Mouse (Mus musculus): Measurements from ENCODE around the gene Zap70.
A peak's percentile ranks its signal among the peaks of the same experiment; 100 is the strongest.

Gene Zap70

GRCm38 (mm10) chr1:36784365-36785134 is 23.0 kb downstream of the Zap70 start:
- no peaks in the 10 kb centered on the region for H3K36me3 ChIP-seq (ENCODE audit: insufficient read depth, low read length)
- peaks cover 27% of the 10 kb centered on the region for H3K4me1 ChIP-seq (replicated peaks; ENCODE audit: low read depth, low read length)
- peak overlapping the region; percentile 68 for H3K4me3 ChIP-seq (replicated peaks; ENCODE audit: low read length)
- peaks cover 4% of the 10 kb centered on the region; the same call in 1 of the 2 replicates for H3K9me3 ChIP-seq (ENCODE audit: low read length)
- H3K27me3 ChIP-seq (ENCODE audit: insufficient read depth, low read length) = peaks cover 22% of the 10 kb centered on the region
- TF ChIP-seq POU5F1 (IDR thresholded peaks at IDR 0.05; ENCODE audit: borderline replicate concordance, low read length) (no peak), CTCF (conservative IDR thresholded peaks at IDR 0.05; ENCODE audit: low read length) (peak; percentile 72), NANOG (IDR thresholded peaks at IDR 0.05; ENCODE audit: borderline replicate concordance, low read length) (no peak)

- peaks cover 22% of the 10 kb centered on the region for H3K27me3 ChIP-seq (ENCODE audit: insufficient read depth, low read length)
- H3K4me3 ChIP-seq (replicated peaks; ENCODE audit: low read length) = peak overlapping the region; percentile 68
- peaks cover 5% of the 10 kb centered on the region; the same call in 1 of the 2 replicates for H3K36me3 ChIP-seq (ENCODE audit: insufficient read depth, low read length)
- peaks cover 4% of the 10 kb centered on the region; the same call in 1 of the 2 replicates for H3K9me3 ChIP-seq (ENCODE audit: low read length)
- H3K4me1 ChIP-seq (replicated peaks; ENCODE audit: low read depth, low read length) = peaks cover 32% of the 10 kb centered on the region
- TF ChIP-seq CTCF (conservative IDR thresholded peaks at IDR 0.05; ENCODE audit: low read length) = no peak; the same call in 1 of the 2 replicates
- TF ChIP-seq POU5F1 (IDR thresholded peaks at IDR 0.05; ENCODE audit: borderline replicate concordance, low read length) = no peak
- no peak for TF ChIP-seq NANOG (IDR thresholded peaks at IDR 0.05; ENCODE audit: borderline replicate concordance, low read length)
Measured at GRCm38 (mm10) chr1:36785238-36785641, 23.6 kb downstream of the Zap70 start.

- TF ChIP-seq CTCF (conservative IDR thresholded peaks at IDR 0.05; ENCODE audit: low read length) = peak; percentile 89
- no peak for TF ChIP-seq POU5F1 (IDR thresholded peaks at IDR 0.05; ENCODE audit: borderline replicate concordance, low read length)
- TF ChIP-seq NANOG (IDR thresholded peaks at IDR 0.05; ENCODE audit: borderline replicate concordance, low read length) = no peak
- peaks cover 15% of the 10 kb centered on the region for H3K36me3 ChIP-seq (ENCODE audit: insufficient read depth, low read length)
- H3K27me3 ChIP-seq (ENCODE audit: insufficient read depth, low read length) = peaks cover 14% of the 10 kb centered on the region
- peaks cover 4% of the 10 kb centered on the region; the same call in 1 of the 2 replicates for H3K9me3 ChIP-seq (ENCODE audit: low read length)
- H3K4me1 ChIP-seq (replicated peaks; ENCODE audit: low read depth, low read length) = peaks cover 39% of the 10 kb centered on the region
- no peak overlapping the region for H3K4me3 ChIP-seq (replicated peaks; ENCODE audit: low read length)
Measured at GRCm38 (mm10) chr1:36786377-36786776, 24.8 kb downstream of the Zap70 start.

- Histone ChIP-seq H3K9me3 (ENCODE audit: low read length) (peaks cover 4% of the 10 kb centered on the region; the same call in 1 of the 2 replicates), H3K27me3 (ENCODE audit: insufficient read depth, low read length) (peaks cover 14% of the 10 kb centered on the region), H3K4me3 (replicated peaks; ENCODE audit: low read length) (no peak overlapping the region), H3K36me3 (ENCODE audit: insufficient read depth, low read length) (peaks cover 45% of the 10 kb centered on the region), H3K4me1 (replicated peaks; ENCODE audit: low read depth, low read length) (peaks cover 44% of the 10 kb centered on the region)
- TF ChIP-seq NANOG (IDR thresholded peaks at IDR 0.05; ENCODE audit: borderline replicate concordance, low read length) (no peak), CTCF (conservative IDR thresholded peaks at IDR 0.05; ENCODE audit: low read length) (no peak), POU5F1 (IDR thresholded peaks at IDR 0.05; ENCODE audit: borderline replicate concordance, low read length) (no peak)
Measured at GRCm38 (mm10) chr1:36789416-36789815, 27.8 kb downstream of the Zap70 start.

GRCm38 (mm10) chr1:36796711-36797110 is 35.1 kb downstream of the Zap70 start:
- TF ChIP-seq CTCF (conservative IDR thresholded peaks at IDR 0.05; ENCODE audit: low read length) (no peak), NANOG (IDR thresholded peaks at IDR 0.05; ENCODE audit: borderline replicate concordance, low read length) (no peak), POU5F1 (IDR thresholded peaks at IDR 0.05; ENCODE audit: borderline replicate concordance, low read length) (no peak)
- H3K4me1 ChIP-seq (replicated peaks; ENCODE audit: low read depth, low read length) = peaks cover 20% of the 10 kb centered on the region
- H3K27me3 ChIP-seq (ENCODE audit: insufficient read depth, low read length) = no peaks in the 10 kb centered on the region
- no peak overlapping the region for H3K4me3 ChIP-seq (replicated peaks; ENCODE audit: low read length)
- H3K36me3 ChIP-seq (ENCODE audit: insufficient read depth, low read length) = peaks cover 100% of the 10 kb centered on the region
- H3K9me3 ChIP-seq (ENCODE audit: low read length) = no peaks in the 10 kb centered on the region

- no peaks in the 10 kb centered on the region for H3K9me3 ChIP-seq (ENCODE audit: low read length)
- TF ChIP-seq NANOG (IDR thresholded peaks at IDR 0.05; ENCODE audit: borderline replicate concordance, low read length) (no peak), POU5F1 (IDR thresholded peaks at IDR 0.05; ENCODE audit: borderline replicate concordance, low read length) (no peak), CTCF (conservative IDR thresholded peaks at IDR 0.05; ENCODE audit: low read length) (no peak)
- H3K4me3 ChIP-seq (replicated peaks; ENCODE audit: low read length) = no peak overlapping the region
- peaks cover 99% of the 10 kb centered on the region for H3K36me3 ChIP-seq (ENCODE audit: insufficient read depth, low read length)
- H3K4me1 ChIP-seq (replicated peaks; ENCODE audit: low read depth, low read length) = peaks cover 18% of the 10 kb centered on the region
- no peaks in the 10 kb centered on the region for H3K27me3 ChIP-seq (ENCODE audit: insufficient read depth, low read length)
Measured at GRCm38 (mm10) chr1:36797481-36797880, 35.9 kb downstream of the Zap70 start.

- Histone ChIP-seq H3K36me3 (ENCODE audit: insufficient read depth, low read length) (peaks cover 95% of the 10 kb centered on the region), H3K4me3 (replicated peaks; ENCODE audit: low read length) (no peak overlapping the region), H3K9me3 (ENCODE audit: low read length) (no peaks in the 10 kb centered on the region), H3K27me3 (ENCODE audit: insufficient read depth, low read length) (no peaks in the 10 kb centered on the region), H3K4me1 (replicated peaks; ENCODE audit: low read depth, low read length) (peaks cover 32% of the 10 kb centered on the region)
- TF ChIP-seq CTCF (conservative IDR thresholded peaks at IDR 0.05; ENCODE audit: low read length) (no peak), NANOG (IDR thresholded peaks at IDR 0.05; ENCODE audit: borderline replicate concordance, low read length) (no peak), POU5F1 (IDR thresholded peaks at IDR 0.05; ENCODE audit: borderline replicate concordance, low read length) (no peak)
Measured at GRCm38 (mm10) chr1:36800379-36801011, 38.9 kb downstream of the Zap70 start.

GRCm38 (mm10) chr1:36804259-36804658 is 42.7 kb downstream of the Zap70 start:
- H3K9me3 ChIP-seq (ENCODE audit: low read length) = no peaks in the 10 kb centered on the region
- H3K36me3 ChIP-seq (ENCODE audit: insufficient read depth, low read length) = peaks cover 95% of the 10 kb centered on the region
- peak overlapping the region; percentile 24 for H3K4me3 ChIP-seq (replicated peaks; ENCODE audit: low read length)
- H3K27me3 ChIP-seq (ENCODE audit: insufficient read depth, low read length) = no peaks in the 10 kb centered on the region
- H3K4me1 ChIP-seq (replicated peaks; ENCODE audit: low read depth, low read length) = peaks cover 49% of the 10 kb centered on the region
- TF ChIP-seq NANOG (IDR thresholded peaks at IDR 0.05; ENCODE audit: borderline replicate concordance, low read length) (0 out of 2 replicates have a peak, but pooled peaks have one; percentile 4), POU5F1 (IDR thresholded peaks at IDR 0.05; ENCODE audit: borderline replicate concordance, low read length) (no peak), CTCF (conservative IDR thresholded peaks at IDR 0.05; ENCODE audit: low read length) (no peak)

Data from E14TG2a.4 (cell line).